Mouse (Mus musculus): ENCODE data around the gene Snrk. TPM values are rescaled to one million over a fixed set of nuclear protein-coding genes. Genes with fewer than 3 reads are reported as not detected.
A peak's percentile ranks its signal among the peaks of the same experiment; 100 is the strongest.

Snrk gene
- polyA plus RNA-seq, 1 experiment = 49.0 TPM

DNA sequence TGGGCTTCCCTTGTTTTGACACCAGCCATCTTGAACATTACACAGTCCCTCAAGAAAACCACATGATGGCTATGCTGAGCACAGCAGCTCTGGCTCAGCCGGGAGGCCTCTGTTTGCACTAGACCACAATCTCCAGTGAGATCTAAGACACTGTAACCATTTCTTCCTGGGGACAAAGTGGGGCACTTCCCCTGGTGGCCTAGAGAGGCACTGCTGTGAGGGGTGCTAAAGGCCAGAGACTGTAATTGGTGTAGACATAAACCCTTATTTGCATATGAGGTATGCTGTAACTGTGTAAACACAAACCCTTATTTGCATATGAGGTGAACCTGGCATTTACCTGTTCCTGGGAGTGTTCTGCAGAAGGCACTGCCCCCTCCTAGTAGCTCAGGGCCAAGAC, 71.7 kb downstream of the Snrk start:
- Histone ChIP-seq H3K27me3 (replicated peaks; ENCODE audit: control insufficient read depth, insufficient read depth, low read length) (no peaks in the 10 kb centered on the region), H3K27ac (ENCODE audit: insufficient read depth, low read depth, low read length) (no peak overlapping the region), H3K4me1 (ENCODE audit: control insufficient read depth, insufficient read depth, low read length) (peaks cover 10% of the 10 kb centered on the region), H3K36me3 (ENCODE audit: control insufficient read depth, insufficient read depth, low read length) (no peaks in the 10 kb centered on the region), H3K4me3 (ENCODE audit: insufficient read depth, low read depth, low read length) (no peak overlapping the region)
- no peak for TF ChIP-seq POLR2A (IDR thresholded peaks at IDR 0.05; ENCODE audit: low read depth, low read length)
- 0 out of 2 replicates have a peak, but pooled peaks have one; percentile 16 for TF ChIP-seq CTCF (conservative IDR thresholded peaks at IDR 0.05; ENCODE audit: insufficient read depth, insufficient read length, low read depth, low read length)
- WGBS = 59% methylated on average over 1 of the region's 1 CpGs
- DNase-seq = no peak

DNA sequence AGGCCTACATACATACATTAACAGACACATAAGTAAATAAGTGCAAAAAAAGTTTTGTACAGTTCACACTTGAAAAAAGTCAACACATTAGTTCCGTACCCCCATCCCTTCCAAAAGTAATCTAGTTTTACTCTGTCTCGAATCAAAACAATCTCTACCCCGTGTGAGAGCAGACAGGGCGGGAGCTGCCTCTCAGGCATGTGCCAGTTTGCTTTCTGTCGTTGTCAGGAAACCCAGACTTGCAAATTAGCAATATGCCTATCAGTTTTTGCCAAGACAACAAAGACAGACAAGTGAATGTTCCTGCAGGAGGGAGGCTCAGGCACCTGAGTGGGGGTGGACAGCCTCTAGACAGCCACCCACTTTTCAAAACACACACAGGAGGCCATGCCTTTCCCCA, 76.3 kb downstream of the Snrk start:
- H3K27ac ChIP-seq (ENCODE audit: insufficient read depth, low read depth, low read length) = no peak overlapping the region
- H3K4me3 ChIP-seq (ENCODE audit: insufficient read depth, low read depth, low read length) = no peak overlapping the region
- no peak for TF ChIP-seq POLR2A (IDR thresholded peaks at IDR 0.05; ENCODE audit: low read depth, low read length)

DNA sequence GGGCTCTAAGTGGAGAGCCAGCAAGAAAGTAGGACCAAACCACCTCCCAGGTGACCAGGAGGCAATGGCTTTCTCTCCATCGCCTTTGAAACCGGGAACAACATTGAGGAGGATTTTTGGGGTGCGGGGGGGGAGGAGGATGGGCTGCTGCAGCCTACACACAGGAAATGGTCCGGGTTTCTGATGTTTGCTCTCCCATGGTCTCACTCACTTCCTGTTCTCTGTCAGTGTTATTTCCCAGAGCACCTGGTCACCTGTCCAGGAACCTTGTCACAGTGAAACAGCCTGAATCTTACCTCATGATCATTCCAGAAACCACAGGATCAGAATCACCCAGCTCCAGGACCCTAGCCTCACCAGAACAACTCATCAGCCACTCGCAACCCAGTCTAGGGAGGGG, 76.8 kb downstream of the Snrk start:
- TF ChIP-seq CTCF (conservative IDR thresholded peaks at IDR 0.05; ENCODE audit: insufficient read depth, insufficient read length, low read depth, low read length) = no peak
- no peak for TF ChIP-seq POLR2A (IDR thresholded peaks at IDR 0.05; ENCODE audit: low read depth, low read length)
- no peak overlapping the region for H3K27ac ChIP-seq (ENCODE audit: insufficient read depth, low read depth, low read length)
- no peak overlapping the region for H3K4me3 ChIP-seq (ENCODE audit: insufficient read depth, low read depth, low read length)
- no peaks in the 10 kb centered on the region for H3K4me1 ChIP-seq (ENCODE audit: control insufficient read depth, insufficient read depth, low read length)
- 81% methylated on average over 5 of the region's 5 CpGs for WGBS
- no peaks in the 10 kb centered on the region for H3K36me3 ChIP-seq (ENCODE audit: control insufficient read depth, insufficient read depth, low read length)
- DNase-seq = no peak
- no peaks in the 10 kb centered on the region for H3K27me3 ChIP-seq (replicated peaks; ENCODE audit: control insufficient read depth, insufficient read depth, low read length)

More for the DNA sequence above, 76.3 kb downstream of the Snrk start:
- no peaks in the 10 kb centered on the region for H3K27me3 ChIP-seq (replicated peaks; ENCODE audit: control insufficient read depth, insufficient read depth, low read length)
- H3K4me1 ChIP-seq (ENCODE audit: control insufficient read depth, insufficient read depth, low read length) = no peaks in the 10 kb centered on the region
- H3K36me3 ChIP-seq (ENCODE audit: control insufficient read depth, insufficient read depth, low read length) = no peaks in the 10 kb centered on the region
- DNase-seq = no peak
- 65% methylated on average over 5 of the region's 5 CpGs for WGBS

DNA sequence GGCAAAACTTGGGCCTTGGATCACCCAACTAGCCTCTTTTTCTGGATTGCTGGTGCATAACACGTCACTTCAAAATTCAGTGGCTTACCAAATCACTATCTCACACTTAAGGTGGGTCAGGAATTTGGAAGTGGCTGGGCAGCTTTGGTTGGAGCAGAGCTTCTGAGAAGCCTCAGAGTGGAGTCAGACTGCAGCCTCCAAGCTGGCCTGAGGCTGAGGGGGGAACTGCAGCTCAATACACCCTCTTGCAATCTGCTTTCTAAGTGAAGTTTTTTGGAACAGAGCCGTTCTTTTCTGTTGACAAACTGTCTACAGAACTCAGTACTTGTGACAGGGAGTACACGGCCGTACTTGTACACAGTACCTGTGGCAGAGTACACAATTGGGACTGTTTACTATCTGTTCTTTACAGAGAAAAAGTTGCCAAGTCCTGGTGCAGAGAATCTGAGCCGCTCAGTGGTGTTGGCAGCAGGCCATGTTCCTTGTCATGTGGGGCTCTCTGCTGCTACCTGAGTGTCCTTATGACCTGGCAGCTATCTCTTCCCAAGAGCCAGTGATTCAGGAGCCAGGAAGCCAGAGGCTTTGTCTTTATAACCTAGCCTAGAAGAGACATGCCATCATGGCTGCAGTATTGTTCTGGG, 78.1 kb downstream of the Snrk start:
- no peak for TF ChIP-seq POLR2A (IDR thresholded peaks at IDR 0.05; ENCODE audit: low read depth, low read length)
- TF ChIP-seq CTCF (conservative IDR thresholded peaks at IDR 0.05; ENCODE audit: insufficient read depth, insufficient read length, low read depth, low read length) = no peak
- Histone ChIP-seq H3K4me3 (ENCODE audit: insufficient read depth, low read depth, low read length) (no peak overlapping the region), H3K4me1 (ENCODE audit: control insufficient read depth, insufficient read depth, low read length) (no peaks in the 10 kb centered on the region), H3K27ac (ENCODE audit: insufficient read depth, low read depth, low read length) (no peak overlapping the region), H3K27me3 (replicated peaks; ENCODE audit: control insufficient read depth, insufficient read depth, low read length) (no peaks in the 10 kb centered on the region), H3K36me3 (ENCODE audit: control insufficient read depth, insufficient read depth, low read length) (no peaks in the 10 kb centered on the region)
- WGBS = 43% methylated on average over 5 of the region's 5 CpGs
- peak; percentile 69 for DNase-seq

DNA sequence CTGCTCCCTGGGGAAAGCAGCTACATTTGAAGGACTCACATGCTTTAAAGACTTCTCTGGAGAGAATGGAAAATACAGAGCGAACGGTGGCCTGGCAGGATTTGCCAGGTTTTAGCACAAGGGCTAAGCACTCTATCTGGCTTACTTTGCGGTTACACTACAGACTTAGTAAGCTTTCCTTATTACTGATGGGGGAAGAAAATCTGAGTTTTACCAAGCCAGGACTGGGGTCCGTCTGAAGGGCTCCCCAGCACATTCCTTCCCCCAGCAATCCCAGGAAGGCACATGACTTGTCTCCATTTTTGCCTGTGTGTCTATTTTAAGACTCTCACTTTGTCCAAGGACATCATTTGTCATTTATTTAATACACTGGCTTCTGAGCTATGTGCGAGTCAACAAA, 80.0 kb downstream of the Snrk start:
- Histone ChIP-seq H3K27me3 (replicated peaks; ENCODE audit: control insufficient read depth, insufficient read depth, low read length) (no peaks in the 10 kb centered on the region), H3K36me3 (ENCODE audit: control insufficient read depth, insufficient read depth, low read length) (no peaks in the 10 kb centered on the region), H3K4me3 (ENCODE audit: insufficient read depth, low read depth, low read length) (no peak overlapping the region), H3K4me1 (ENCODE audit: control insufficient read depth, insufficient read depth, low read length) (no peaks in the 10 kb centered on the region), H3K27ac (ENCODE audit: insufficient read depth, low read depth, low read length) (no peak overlapping the region)
- DNase-seq = peak; percentile 23
- TF ChIP-seq POLR2A (IDR thresholded peaks at IDR 0.05; ENCODE audit: low read depth, low read length) = no peak
- TF ChIP-seq CTCF (conservative IDR thresholded peaks at IDR 0.05; ENCODE audit: insufficient read depth, insufficient read length, low read depth, low read length) = no peak
- 68% methylated on average over 5 of the region's 5 CpGs for WGBS

DNA sequence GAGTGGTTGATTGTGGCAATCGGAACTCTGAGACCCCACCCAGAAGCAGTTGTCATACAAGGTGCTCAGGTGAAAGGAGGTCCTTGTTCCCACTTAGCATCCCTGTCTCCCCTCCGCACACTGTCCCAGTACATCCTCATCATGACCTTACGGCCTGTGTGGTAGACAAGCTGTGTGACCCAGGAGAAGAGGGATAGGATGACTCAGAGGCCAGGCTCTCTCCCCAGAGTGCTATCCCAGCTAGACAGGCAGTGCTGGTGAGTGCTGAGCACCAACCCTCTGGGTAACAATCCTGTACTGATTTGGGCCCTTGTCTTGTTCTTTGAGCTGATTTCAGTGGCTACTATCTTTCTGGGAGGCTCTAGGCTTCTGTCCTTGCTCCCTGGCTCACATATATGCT, 81.6 kb downstream of the Snrk start:
- WGBS = 87% methylated on average over 3 of the region's 3 CpGs
- Histone ChIP-seq H3K36me3 (ENCODE audit: control insufficient read depth, insufficient read depth, low read length) (no peaks in the 10 kb centered on the region), H3K4me1 (ENCODE audit: control insufficient read depth, insufficient read depth, low read length) (no peaks in the 10 kb centered on the region), H3K4me3 (ENCODE audit: insufficient read depth, low read depth, low read length) (no peak overlapping the region), H3K27me3 (replicated peaks; ENCODE audit: control insufficient read depth, insufficient read depth, low read length) (no peaks in the 10 kb centered on the region), H3K27ac (ENCODE audit: insufficient read depth, low read depth, low read length) (no peak overlapping the region)
- DNase-seq = no peak
- TF ChIP-seq POLR2A (IDR thresholded peaks at IDR 0.05; ENCODE audit: low read depth, low read length) (no peak), CTCF (conservative IDR thresholded peaks at IDR 0.05; ENCODE audit: insufficient read depth, insufficient read length, low read depth, low read length) (no peak)

DNA sequence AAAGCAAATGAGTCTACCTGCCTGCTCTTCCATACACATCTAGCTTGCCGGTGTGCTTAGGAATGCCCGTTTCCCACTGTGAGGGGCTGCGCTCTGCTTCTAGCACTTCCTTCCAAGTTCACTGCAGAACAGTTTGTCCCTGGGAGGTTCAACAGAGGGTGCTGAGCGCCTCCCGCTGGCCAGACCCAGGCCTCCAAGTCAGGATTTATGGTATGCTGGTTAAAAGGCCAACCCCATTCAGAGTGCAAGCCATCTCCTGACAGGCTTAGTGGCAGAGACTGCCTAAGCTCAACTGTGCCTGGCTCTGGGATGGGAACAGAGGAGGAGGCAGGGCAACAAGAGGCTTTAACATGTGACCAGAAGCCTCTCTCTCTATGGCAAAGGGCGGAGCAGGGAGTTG, 82.2 kb downstream of the Snrk start:
- no peak overlapping the region for H3K27ac ChIP-seq (ENCODE audit: insufficient read depth, low read depth, low read length)
- peak; percentile 70 for TF ChIP-seq CTCF (conservative IDR thresholded peaks at IDR 0.05; ENCODE audit: insufficient read depth, insufficient read length, low read depth, low read length)
- TF ChIP-seq POLR2A (IDR thresholded peaks at IDR 0.05; ENCODE audit: low read depth, low read length) = no peak
- H3K4me1 ChIP-seq (ENCODE audit: control insufficient read depth, insufficient read depth, low read length) = no peaks in the 10 kb centered on the region
- 55% methylated on average over 6 of the region's 6 CpGs for WGBS
- H3K36me3 ChIP-seq (ENCODE audit: control insufficient read depth, insufficient read depth, low read length) = no peaks in the 10 kb centered on the region
- no peaks in the 10 kb centered on the region for H3K27me3 ChIP-seq (replicated peaks; ENCODE audit: control insufficient read depth, insufficient read depth, low read length)
- no peak overlapping the region for H3K4me3 ChIP-seq (ENCODE audit: insufficient read depth, low read depth, low read length)
- peak; percentile 79 for DNase-seq

All from kidney, adult 2 months (tissue).